Mouse (Mus musculus) heart, embryonic 12.5 days (tissue): ENCODE measurements around the gene Dnajb8. TPM values are rescaled to one million over a fixed set of nuclear protein-coding genes. Genes with fewer than 3 reads are reported as not detected.
A peak's percentile ranks its signal among the peaks of the same experiment; 100 is the strongest.

Source experiments
- ATAC-seq: fragments of 200-750 bp; cut with Nextera tagmentation; 2 replicates; pipeline ENCODE4 v1.8.0; 2017; ENCODE audit warnings: moderate TSS enrichment, moderate library complexity; ENCODE audit not compliant: insufficient number of reproducible peaks, low FRiP score
- H3K27ac ChIP-seq: fragments of 300-500 bp; sonication (generic); 2 replicates; pipeline ENCODE4 v1.5.1; 2016; ENCODE audit warnings: mild to moderate bottlenecking, moderate library complexity; ENCODE audit not compliant: poor library complexity, severe bottlenecking
- H3K27me3 ChIP-seq: fragments of 300-500 bp; sonication (generic); replicated peaks from 2 replicates; pipeline ENCODE4 v1.6.1; 2016; ENCODE audit warnings: mild to moderate bottlenecking, moderate library complexity
- H3K36me3 ChIP-seq: fragments of 300-500 bp; sonication (generic); 2 replicates; pipeline ENCODE4 v1.6.1; 2016; ENCODE audit warnings: mild to moderate bottlenecking, moderate library complexity
- H3K4me1 ChIP-seq: fragments of 300-500 bp; sonication (generic); replicated peaks from 2 replicates; pipeline ENCODE4 v1.6.1; 2016; ENCODE audit warnings: mild to moderate bottlenecking
- H3K4me2 ChIP-seq: fragments of 300-500 bp; sonication (generic); 2 replicates; pipeline ENCODE4 v1.6.1; 2016; ENCODE audit warnings: mild to moderate bottlenecking, moderate library complexity
- H3K4me3 ChIP-seq: fragments of 300-500 bp; sonication (generic); 2 replicates; pipeline ENCODE4 v1.5.1; 2016; ENCODE audit warnings: mild to moderate bottlenecking
- H3K9ac ChIP-seq: fragments of 300-500 bp; sonication (generic); 2 replicates; pipeline ENCODE4 v1.6.1; 2016; ENCODE audit warnings: mild to moderate bottlenecking, moderate library complexity
- H3K9me3 ChIP-seq: fragments of 300-500 bp; sonication (generic); replicated peaks from 2 replicates; pipeline ENCODE4 v1.6.1; 2016; ENCODE audit warnings: mild to moderate bottlenecking, moderate library complexity
- WGBS: fragments of 180-500 bp; shearing (Covaris S2); methylation state at CpG from one replicate; pipeline ENCODE4 v1.1.7; 2016; 5-methylcytosine and 5-hydroxymethylcytosine counted together
- polyA plus RNA-seq: library from polyadenylated mRNA; unstranded; fragments of >200 nt; fragmentation: Nextera tagmentation; extraction: Ambion mirVana; gene quantifications from 2 replicates; pipeline ENCODE4 v1.2.1, GENCODE M21; 2016

Dnajb8 gene
- not detected in 2 replicates for polyA plus RNA-seq

- 45% methylated on average over 10 of the region's 10 CpGs for WGBS
- H3K9me3 ChIP-seq = 0 out of 2 replicates have a peak, but pooled peaks cover 3% of the 10 kb centered on the region
- no peak within 1 kb of the TSS for H3K4me2 ChIP-seq
- ATAC-seq = no peak
- no peak within 1 kb of the TSS for H3K9ac ChIP-seq
- no peaks in the 10 kb centered on the region for H3K4me1 ChIP-seq
- H3K27me3 ChIP-seq = peaks cover 43% of the 10 kb centered on the region
- H3K27ac ChIP-seq = no peak within 1 kb of the TSS
- H3K4me3 ChIP-seq = no peak within 1 kb of the TSS
- no peaks in the 10 kb centered on the region for H3K36me3 ChIP-seq
Observed at GRCm38 (mm10) chr6:88221968-88222367, at the start of gene Dnajb8. Gene Dnajb8 (plus strand): TSS chr6:88222268.

- ATAC-seq = no peak
- no peak overlapping the region for H3K4me2 ChIP-seq
- no peaks in the 10 kb centered on the region for H3K27me3 ChIP-seq
- no peak overlapping the region for H3K9ac ChIP-seq
- H3K27ac ChIP-seq = no peak overlapping the region
- peaks cover 16% of the 10 kb centered on the region for H3K9me3 ChIP-seq
- H3K36me3 ChIP-seq = no peaks in the 10 kb centered on the region
- no peak overlapping the region for H3K4me3 ChIP-seq
- H3K4me1 ChIP-seq = no peaks in the 10 kb centered on the region
- 83% methylated on average over 3 of the region's 3 CpGs for WGBS
Observed at GRCm38 (mm10) chr6:88174191-88174590, 47.9 kb upstream of the Dnajb8 start.

- Histone ChIP-seq H3K4me3 (no peak overlapping the region), H3K27ac (no peak overlapping the region), H3K4me1 (no peaks in the 10 kb centered on the region), H3K4me2 (no peak overlapping the region), H3K9ac (no peak overlapping the region), H3K27me3 (no peaks in the 10 kb centered on the region), H3K9me3 (peaks cover 16% of the 10 kb centered on the region), H3K36me3 (no peaks in the 10 kb centered on the region)
- no peak for ATAC-seq
- 82% methylated on average over 2 of the region's 2 CpGs for WGBS
Observed at GRCm38 (mm10) chr6:88174676-88175075, 47.4 kb upstream of the Dnajb8 start.

GRCm38 (mm10) chr6:88184671-88185070, 37.4 kb upstream of the Dnajb8 start:
- no peak for ATAC-seq
- Histone ChIP-seq H3K4me3 (no peak overlapping the region), H3K9ac (no peak overlapping the region), H3K4me2 (no peak overlapping the region), H3K9me3 (no peaks in the 10 kb centered on the region), H3K4me1 (0 out of 2 replicates have a peak, but pooled peaks cover 8% of the 10 kb centered on the region), H3K36me3 (no peaks in the 10 kb centered on the region), H3K27ac (no peak overlapping the region), H3K27me3 (peaks cover 40% of the 10 kb centered on the region)
- WGBS = 60% methylated on average over 4 of the region's 4 CpGs

DNA sequence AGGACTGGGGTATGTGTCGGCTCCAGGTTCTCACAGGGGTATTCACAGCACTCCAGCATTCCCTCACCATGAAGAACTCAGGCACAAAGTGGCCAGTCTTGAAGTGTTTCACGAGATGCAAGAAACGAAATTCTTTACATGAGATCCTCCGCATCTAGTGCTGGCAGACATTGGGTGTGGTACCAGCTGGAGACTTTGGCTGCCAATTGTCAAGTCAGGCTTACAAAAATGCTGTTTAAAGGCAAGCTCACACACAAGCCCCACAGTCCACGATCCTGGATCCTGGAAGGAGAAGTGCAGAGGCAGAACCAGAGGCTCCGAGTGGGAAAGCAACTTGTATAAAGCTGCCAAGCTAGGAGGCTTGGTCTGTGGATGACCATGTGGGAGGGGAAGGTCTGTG, 33.9 kb upstream of the Dnajb8 start:
- H3K4me1 ChIP-seq = peaks cover 19% of the 10 kb centered on the region
- WGBS = 77% methylated on average over 6 of the region's 6 CpGs
- no peaks in the 10 kb centered on the region for H3K36me3 ChIP-seq
- no peak overlapping the region for H3K4me3 ChIP-seq
- H3K4me2 ChIP-seq = no peak overlapping the region
- ATAC-seq = no peak
- no peak overlapping the region for H3K27ac ChIP-seq
- H3K27me3 ChIP-seq = peaks cover 73% of the 10 kb centered on the region
- no peaks in the 10 kb centered on the region for H3K9me3 ChIP-seq
- H3K9ac ChIP-seq = no peak overlapping the region

- ATAC-seq = peak; percentile 76
- peaks cover 31% of the 10 kb centered on the region for H3K4me1 ChIP-seq
- no peak overlapping the region for H3K27ac ChIP-seq
- no peaks in the 10 kb centered on the region for H3K36me3 ChIP-seq
- H3K9me3 ChIP-seq = no peaks in the 10 kb centered on the region
- WGBS = under 1% methylated on average over 56 of the region's 56 CpGs
- H3K4me3 ChIP-seq = peak overlapping the region; percentile 53
- H3K4me2 ChIP-seq = peak overlapping the region; percentile 80
- peaks cover 86% of the 10 kb centered on the region for H3K27me3 ChIP-seq
- H3K9ac ChIP-seq = peak overlapping the region; percentile 48
Observed at GRCm38 (mm10) chr6:88189312-88190042, 32.6 kb upstream of the Dnajb8 start.

DNA sequence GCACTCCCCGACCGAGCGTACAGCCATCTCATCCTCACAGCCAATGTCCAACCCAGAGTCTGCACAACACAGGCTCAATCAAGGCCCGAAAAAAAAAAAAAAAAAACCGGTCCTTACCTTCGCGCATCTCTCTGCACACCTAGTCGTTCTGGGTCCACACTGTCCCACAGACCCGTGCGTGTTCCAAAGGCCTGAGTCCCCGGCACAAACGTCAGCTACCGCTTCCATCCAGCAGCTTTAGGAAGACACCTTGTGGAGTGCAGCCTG, 32.1 kb upstream of the Dnajb8 start:
- Histone ChIP-seq H3K9me3 (no peaks in the 10 kb centered on the region), H3K4me1 (peaks cover 31% of the 10 kb centered on the region), H3K9ac (peak overlapping the region; percentile 48), H3K27me3 (peaks cover 91% of the 10 kb centered on the region), H3K27ac (no peak overlapping the region), H3K4me3 (peak overlapping the region; percentile 53), H3K4me2 (peak overlapping the region; percentile 80), H3K36me3 (no peaks in the 10 kb centered on the region)
- 4% methylated on average over 13 of the region's 13 CpGs for WGBS
- no peak; the same call in 1 of the 2 replicates for ATAC-seq

DNA sequence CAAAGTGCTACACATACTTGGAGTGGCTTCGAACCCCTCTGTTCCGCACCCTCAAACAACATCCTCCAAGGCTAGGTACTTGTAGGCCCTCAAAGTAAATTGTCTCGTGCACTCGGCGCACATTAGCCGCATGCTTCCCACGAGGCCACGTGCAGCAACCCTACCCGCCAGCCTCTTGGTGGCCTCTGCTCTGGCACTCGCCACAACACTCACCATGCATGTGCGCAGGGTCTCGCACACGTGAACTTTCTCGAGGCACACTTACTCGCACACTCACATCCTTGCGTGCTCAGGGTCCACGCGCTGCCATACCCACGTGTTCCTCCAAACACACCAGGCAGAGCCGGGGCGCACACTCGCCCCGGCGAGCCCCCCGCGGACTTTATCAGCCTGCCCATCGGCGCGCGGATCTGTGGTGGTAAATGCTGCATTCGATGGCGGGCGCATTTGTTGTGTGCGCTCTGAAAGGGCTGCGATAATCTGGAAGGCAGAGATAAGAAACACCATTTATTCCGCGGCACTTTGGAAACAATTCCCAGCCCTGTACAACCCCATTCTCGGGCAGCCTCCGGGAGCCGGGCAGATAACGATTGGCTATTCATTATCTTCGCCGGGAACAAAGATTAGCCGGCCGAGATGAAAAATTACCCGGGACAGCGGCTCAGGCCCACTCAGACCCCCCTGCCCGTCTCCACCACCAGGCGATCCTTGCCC, 31.6 kb upstream of the Dnajb8 start:
- Histone ChIP-seq H3K27ac (no peak overlapping the region), H3K9me3 (no peaks in the 10 kb centered on the region), H3K9ac (no peak overlapping the region), H3K4me1 (peaks cover 31% of the 10 kb centered on the region), H3K4me2 (peak overlapping the region; percentile 80), H3K4me3 (peak overlapping the region; percentile 53), H3K36me3 (no peaks in the 10 kb centered on the region), H3K27me3 (peaks cover 95% of the 10 kb centered on the region)
- 2% methylated on average over 49 of the region's 49 CpGs for WGBS
- ATAC-seq = no peak; the same call in 1 of the 2 replicates

GRCm38 (mm10) chr6:88191024-88191365, 31.1 kb upstream of the Dnajb8 start:
- Histone ChIP-seq H3K4me3 (0 out of 2 replicates have a peak overlapping the region, but pooled peaks have one; percentile 53), H3K36me3 (no peaks in the 10 kb centered on the region), H3K4me2 (peak overlapping the region; percentile 80; the same call in 1 of the 2 replicates), H3K9ac (no peak overlapping the region), H3K27ac (no peak overlapping the region), H3K27me3 (peaks cover 96% of the 10 kb centered on the region), H3K9me3 (no peaks in the 10 kb centered on the region), H3K4me1 (peaks cover 31% of the 10 kb centered on the region)
- 19% methylated on average over 6 of the region's 6 CpGs for WGBS
- no peak for ATAC-seq

- Histone ChIP-seq H3K9ac (no peak overlapping the region), H3K9me3 (no peaks in the 10 kb centered on the region), H3K4me1 (peaks cover 35% of the 10 kb centered on the region), H3K4me2 (no peak overlapping the region), H3K36me3 (no peaks in the 10 kb centered on the region), H3K27me3 (peaks cover 97% of the 10 kb centered on the region), H3K4me3 (no peak overlapping the region), H3K27ac (no peak overlapping the region)
- ATAC-seq = no peak
- WGBS = 26% methylated on average over 4 of the region's 4 CpGs
Observed at GRCm38 (mm10) chr6:88191411-88192070, 30.5 kb upstream of the Dnajb8 start.

DNA sequence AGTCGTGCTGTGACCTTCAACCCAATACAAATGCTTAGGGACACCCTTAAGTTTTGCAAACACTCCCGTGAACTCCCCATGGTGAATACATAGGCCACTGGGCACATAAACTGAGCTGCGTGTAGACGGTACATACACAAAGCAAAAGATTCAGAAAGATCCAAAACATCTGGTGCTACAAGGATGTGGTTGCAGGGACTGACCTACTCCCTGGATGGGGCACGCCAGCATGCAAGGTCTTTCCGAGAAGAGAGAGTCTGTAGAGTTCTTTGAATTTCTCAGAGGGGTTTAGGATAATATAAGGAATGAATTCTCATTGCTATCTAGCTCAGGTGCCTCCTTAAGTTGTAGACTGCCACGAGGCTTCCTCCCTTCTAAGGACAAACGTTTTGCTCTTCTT, 29.3 kb upstream of the Dnajb8 start:
- H3K4me1 ChIP-seq = peaks cover 47% of the 10 kb centered on the region
- 41% methylated on average over 8 of the region's 8 CpGs for WGBS

More for the DNA sequence above, 29.3 kb upstream of the Dnajb8 start:
- H3K27me3 ChIP-seq = peaks cover 97% of the 10 kb centered on the region
- no peak for ATAC-seq
- no peaks in the 10 kb centered on the region for H3K9me3 ChIP-seq
- no peak overlapping the region for H3K4me3 ChIP-seq
- no peak overlapping the region for H3K27ac ChIP-seq
- H3K4me2 ChIP-seq = no peak overlapping the region
- H3K9ac ChIP-seq = no peak overlapping the region
- H3K36me3 ChIP-seq = no peaks in the 10 kb centered on the region
